13 mouse cellular contexts compared by ENCODE assay signal in genomic region chr8:118376791-118377190, GRCm38 (mm10).
DNase-seq lines count a peak whose midpoint lies in the region; ATAC-seq and TF ChIP-seq lines count a peak whose summit lies in the region.
"Had no signal": no experiment of that assay in that cellular context is flagged by ENCODE, and none has a peak within 500 bp of the region (broad histone marks: within the 10 kb centered on the region; RNA-seq: fewer than 3 reads in every experiment).

No protein-coding gene starts in this region.

- no peaks in the 10 kb centered on the region for H3K27me3 ChIP-seq in heart, adult 2 months (ENCODE audit: control insufficient read depth, insufficient read depth, low read length)
- H3K27me3 ChIP-seq in neural tube, embryonic 14.5 days (ENCODE audit: control insufficient read depth, insufficient read depth, low read length) = no peaks in the 10 kb centered on the region
- no peaks in the 10 kb centered on the region for H3K27me3 ChIP-seq in heart, embryonic 10.5 days (ENCODE audit: insufficient read depth, poor library complexity, severe bottlenecking)
- no peaks in the 10 kb centered on the region for H3K27me3 ChIP-seq in stomach, postnatal 0 days (ENCODE audit: control insufficient read depth, insufficient read depth, low read length)

- no peak overlapping the region for H3K9ac ChIP-seq in heart, adult 2 months (ENCODE audit: low read depth, low read length)
- no peak overlapping the region for H3K9ac ChIP-seq in neural tube, embryonic 14.5 days (replicated peaks; ENCODE audit: low read depth, low read length)
- H3K9ac ChIP-seq in stomach, postnatal 0 days (ENCODE audit: low read length) = no peak overlapping the region

- no peak for TF ChIP-seq POLR2A in heart, adult 2 months (IDR thresholded peaks at IDR 0.05; ENCODE audit: insufficient read depth, low read depth, low read length)

- 8% methylated on average over 3 of the region's 3 CpGs for WGBS in heart, adult 2 months
- 34% methylated on average over 3 of the region's 3 CpGs for WGBS in neural tube, embryonic 14.5 days
- 34% methylated on average over 3 of the region's 3 CpGs for WGBS in heart, embryonic 10.5 days
- 43% methylated on average over 3 of the region's 3 CpGs for WGBS in stomach, postnatal 0 days

- no peaks in the 10 kb centered on the region for H3K9me3 ChIP-seq in neural tube, embryonic 14.5 days (ENCODE audit: control insufficient read depth, low read length)
- no peaks in the 10 kb centered on the region for H3K9me3 ChIP-seq in heart, embryonic 10.5 days
- H3K9me3 ChIP-seq in stomach, postnatal 0 days (ENCODE audit: control insufficient read depth, low read length) = no peaks in the 10 kb centered on the region

- H3K4me2 ChIP-seq in neural tube, embryonic 14.5 days (ENCODE audit: low read depth, low read length) = no peak overlapping the region
- no peak overlapping the region for H3K4me2 ChIP-seq in stomach, postnatal 0 days (replicated peaks; ENCODE audit: low read depth)
- H3K4me2 ChIP-seq: liver, embryonic 11.5 days had no signal

- peaks cover 9% of the 10 kb centered on the region for H3K4me1 ChIP-seq in heart, adult 2 months (ENCODE audit: control insufficient read depth, insufficient read depth, low read length)
- peaks cover 10% of the 10 kb centered on the region; the same call in 1 of the 2 replicates for H3K4me1 ChIP-seq in neural tube, embryonic 14.5 days (ENCODE audit: control insufficient read depth, insufficient read depth, low read length)
- peaks cover 46% of the 10 kb centered on the region for H3K4me1 ChIP-seq in heart, embryonic 10.5 days
- H3K4me1 ChIP-seq in stomach, postnatal 0 days (replicated peaks; ENCODE audit: control insufficient read depth, insufficient read depth) = no peaks in the 10 kb centered on the region

- DNase-seq in heart, adult 2 months = peak in 1 of 2 experiments; percentile 62
- no peak for DNase-seq in heart, postnatal 25 days (ENCODE audit: low spot score)
- DNase-seq in neural tube, embryonic 10.5 days (ENCODE audit: extremely low spot score, low spot score) = no peak
- no peak for DNase-seq in heart, embryonic 10.5 days (ENCODE audit: low spot score)
- DNase-seq in stomach, postnatal 0 days (ENCODE audit: low spot score) = peak; percentile 22
- no peak for DNase-seq in adrenal gland, adult 2 months
- DNase-seq: kidney, postnatal 25 days; right cerebral cortex, adult 18-20 months; thymus, postnatal 4 days had no signal

- H3K4me3 ChIP-seq in heart, adult 2 months = no peak overlapping the region
- no peak overlapping the region for H3K4me3 ChIP-seq in neural tube, embryonic 14.5 days (ENCODE audit: low read depth, low read length)
- no peak overlapping the region for H3K4me3 ChIP-seq in heart, embryonic 10.5 days
- no peak overlapping the region for H3K4me3 ChIP-seq in stomach, postnatal 0 days (ENCODE audit: low read depth, low read length)
- H3K4me3 ChIP-seq: myocyte had no signal

- intact Hi-C loops in heart, adult 2 months (cut with DNase I) = loop anchor here (2.0 to 5.0 kb wide), 2 partner anchors 61 to 90 kb away; no protein-coding TSS in a partner anchor
- intact Hi-C loops in heart, postnatal 25 days (cut with DNase I) = loop anchor here (5.0 kb wide), 1 partner anchor 89 kb away; no protein-coding TSS in a partner anchor

- peaks cover 3% of the 10 kb centered on the region; the same call in 1 of the 2 replicates for H3K79me2 ChIP-seq in heart, adult 2 months (replicated peaks; ENCODE audit: control insufficient read depth, insufficient read depth, low read length)

- H3K36me3 ChIP-seq in heart, adult 2 months (ENCODE audit: control insufficient read depth, insufficient read depth, low read length) = no peaks in the 10 kb centered on the region; the same call in 1 of the 2 replicates
- no peaks in the 10 kb centered on the region for H3K36me3 ChIP-seq in neural tube, embryonic 14.5 days (ENCODE audit: control insufficient read depth, insufficient read depth, low read length)
- no peaks in the 10 kb centered on the region for H3K36me3 ChIP-seq in heart, embryonic 10.5 days
- no peaks in the 10 kb centered on the region for H3K36me3 ChIP-seq in stomach, postnatal 0 days (ENCODE audit: control insufficient read depth, insufficient read depth, low read length)

- ATAC-seq in neural tube, embryonic 14.5 days (ENCODE audit: low read depth) = peak; percentile 42; the same call in 1 of the 2 replicates
- ATAC-seq in stomach, postnatal 0 days (ENCODE audit: low FRiP score, low TSS enrichment) = 0 out of 2 replicates have a peak, but pooled peaks have one; percentile 45
- no peak for ATAC-seq in frontal cortex, adult (ENCODE audit: low TSS enrichment)

- TF ChIP-seq CTCF in heart, adult 2 months (IDR thresholded peaks at IDR 0.05) = no peak
- no peak for TF ChIP-seq CTCF in stomach, postnatal 0 days (IDR thresholded peaks at IDR 0.05; ENCODE audit: low read depth)

- peak; percentile 67; the same call in 1 of the 2 replicates for TF ChIP-seq EP300 in heart, adult 2 months (IDR thresholded peaks at IDR 0.05; ENCODE audit: insufficient read depth, low read depth, low read length)
- no peak for TF ChIP-seq EP300 in stomach, postnatal 0 days (optimal IDR thresholded peaks at IDR 0.05)

- peak overlapping the region; percentile 74 for H3K27ac ChIP-seq in heart, adult 2 months
- no peak overlapping the region for H3K27ac ChIP-seq in neural tube, embryonic 14.5 days (ENCODE audit: low read depth, low read length)
- peak overlapping the region; percentile 22; the same call in 1 of the 2 replicates for H3K27ac ChIP-seq in heart, embryonic 10.5 days
- H3K27ac ChIP-seq in stomach, postnatal 0 days (replicated peaks) = no peak overlapping the region

Comparison
In these comparisons a context has a peak if more than half of its experiments do, and no peak if none do; other contexts are left out.
1. H3K27ac ChIP-seq: peak in heart, adult 2 months (single experiment) and heart, embryonic 10.5 days (single experiment); none in neural tube, embryonic 14.5 days (single experiment) and stomach, postnatal 0 days (single experiment).